Mouse (Mus musculus) kidney, adult 2 months (tissue): ENCODE data around the gene Prpf6.

ENCODE experiments used
- CTCF ChIP-seq: fragments of 200-500 bp; conservative IDR thresholded peaks from 2 replicates; pipeline ENCODE4 v1.5.1; 2011; ENCODE audit warnings: low read depth, mild to moderate bottlenecking, control low read depth, low read length, moderate library complexity, mixed read lengths; ENCODE audit not compliant: insufficient read depth, insufficient read length
- POLR2A ChIP-seq: fragments of 200-500 bp; IDR thresholded peaks from one replicate; pipeline ENCODE4 v1.6.1; 2011; ENCODE audit warnings: low read depth, low read length, control low read depth

DNA sequence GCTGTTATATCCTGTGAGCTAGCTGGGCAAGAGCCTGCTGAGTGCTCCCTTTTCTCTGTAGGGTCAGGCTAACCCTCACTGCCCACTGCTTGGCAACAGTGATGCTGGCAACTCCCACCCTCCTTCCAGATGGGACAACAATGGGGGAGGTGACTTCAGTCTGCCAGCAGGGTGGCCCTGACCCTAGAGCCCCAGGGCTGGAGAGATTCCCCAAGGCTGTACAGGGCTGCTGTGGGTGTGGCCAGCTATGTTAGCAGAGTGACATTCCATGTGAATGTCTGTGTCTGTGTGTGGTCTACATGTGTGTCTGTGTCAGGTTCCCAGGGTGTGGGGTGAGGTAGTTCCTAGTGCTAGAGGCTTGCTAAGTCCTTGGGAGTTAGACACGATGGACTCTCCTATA lies 81.8 kb downstream of the Prpf6 start:
- TF ChIP-seq POLR2A (no peak), CTCF (no peak)
